Mouse (Mus musculus) hindlimb bud, embryonic 11.5 days (tissue): ENCODE data around the gene Edc3.

Experiments used
- DNase-seq: peaks from one replicate; pipeline ENCODE4 v3.0.0-alpha.2; 2012; ENCODE audit warnings: low read depth, low spot score; ENCODE audit errors: extremely low spot score

Gene Edc3

GRCm38 (mm10) chr9:57760416-57761146, 52.2 kb downstream of the Edc3 start:
- no peak for DNase-seq

GRCm38 (mm10) chr9:57761563-57762551, 53.5 kb downstream of the Edc3 start:
- no peak for DNase-seq

GRCm38 (mm10) chr9:57762563-57762991, 54.2 kb downstream of the Edc3 start:
- no peak for DNase-seq

GRCm38 (mm10) chr9:57764147-57764973, 56.0 kb downstream of the Edc3 start:
- no peak for DNase-seq

GRCm38 (mm10) chr9:57764974-57765363, 56.6 kb downstream of the Edc3 start:
- DNase-seq: peak; percentile 30

GRCm38 (mm10) chr9:57765364-57766351, 57.3 kb downstream of the Edc3 start, which contains the start of gene Clk3:
TSS of gene Clk3 (minus strand) at chr9:57765860.
- no peak for DNase-seq

- DNase-seq: no peak
Measured at GRCm38 (mm10) chr9:57766431-57766830, 58.1 kb downstream of the Edc3 start.

- no peak for DNase-seq
Measured at GRCm38 (mm10) chr9:57767231-57767630, 58.9 kb downstream of the Edc3 start.

- no peak for DNase-seq
Measured at GRCm38 (mm10) chr9:57769539-57770069, 61.3 kb downstream of the Edc3 start.

- no peak for DNase-seq
Measured at GRCm38 (mm10) chr9:57770214-57770613, 61.9 kb downstream of the Edc3 start.

- DNase-seq: no peak
Measured at GRCm38 (mm10) chr9:57770836-57771235, 62.5 kb downstream of the Edc3 start.

- no peak for DNase-seq
Measured at GRCm38 (mm10) chr9:57773754-57774153, 65.4 kb downstream of the Edc3 start.

- no peak for DNase-seq
Measured at GRCm38 (mm10) chr9:57774168-57774567, 65.8 kb downstream of the Edc3 start.

- no peak for DNase-seq
Measured at GRCm38 (mm10) chr9:57775026-57775425, 66.7 kb downstream of the Edc3 start.

- DNase-seq: no peak
Measured at GRCm38 (mm10) chr9:57775736-57776135, 67.4 kb downstream of the Edc3 start.

GRCm38 (mm10) chr9:57782656-57783055, 74.3 kb downstream of the Edc3 start:
- no peak for DNase-seq

- no peak for DNase-seq
Measured at GRCm38 (mm10) chr9:57789733-57790132, 81.4 kb downstream of the Edc3 start.

- DNase-seq: no peak
Measured at GRCm38 (mm10) chr9:57797456-57797855, 89.1 kb downstream of the Edc3 start.

- no peak for DNase-seq
Measured at GRCm38 (mm10) chr9:57798725-57799253, 90.4 kb downstream of the Edc3 start.
